Mouse (Mus musculus): ENCODE data around the gene Synpo2l.
"Not testable (repeated sequence)": the region's sequence is repeated elsewhere in the genome, so short reads cannot be mapped to it uniquely, and the experiment has no call there.

Synpo2l gene

DNA sequence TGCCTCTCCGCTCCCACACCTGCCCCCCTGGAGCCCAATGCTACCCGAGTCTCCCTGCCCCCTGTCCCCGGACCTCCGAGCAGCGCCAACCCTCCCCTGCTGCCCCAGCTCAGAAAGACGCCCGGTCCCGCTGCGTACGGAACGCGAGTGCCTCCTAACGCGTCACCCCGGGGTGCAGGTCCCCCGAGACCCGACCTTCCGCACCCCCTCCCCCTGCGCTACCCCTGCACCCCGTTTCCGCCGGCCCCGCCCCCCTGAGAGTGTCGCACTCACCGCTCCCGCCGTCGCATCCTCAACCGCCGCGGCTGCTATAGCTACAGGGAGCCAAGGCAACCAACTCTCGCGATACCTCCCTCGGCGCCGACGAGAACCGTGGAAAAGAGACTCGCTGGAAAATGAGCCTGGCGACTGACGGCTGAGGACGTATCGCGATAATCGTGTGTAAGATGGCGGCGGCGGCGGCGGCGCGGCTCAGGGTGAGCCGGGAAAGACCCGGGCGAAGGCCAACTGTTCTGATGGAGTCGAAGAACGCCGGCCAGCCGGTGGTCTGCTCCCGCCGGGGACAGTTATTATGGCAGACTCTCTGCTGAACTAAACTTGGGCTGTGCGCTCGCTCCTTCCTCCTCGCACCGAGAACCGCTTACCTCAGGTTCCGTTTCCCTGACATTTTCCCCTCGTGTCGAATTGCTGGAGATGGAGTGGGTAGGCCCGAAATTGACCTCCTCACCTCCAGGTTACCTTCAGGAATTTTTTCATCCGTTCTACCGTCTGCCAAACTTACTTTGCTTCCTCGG lies 27.3 kb downstream of the Synpo2l start, which contains the start of gene Usp54:
Gene Usp54, minus strand, starts transcription at position 420 of the 794 bp plus-strand sequence.
- peak; percentile 92 for DNase-seq (ENCODE audit: low read depth, low spot score)

DNA sequence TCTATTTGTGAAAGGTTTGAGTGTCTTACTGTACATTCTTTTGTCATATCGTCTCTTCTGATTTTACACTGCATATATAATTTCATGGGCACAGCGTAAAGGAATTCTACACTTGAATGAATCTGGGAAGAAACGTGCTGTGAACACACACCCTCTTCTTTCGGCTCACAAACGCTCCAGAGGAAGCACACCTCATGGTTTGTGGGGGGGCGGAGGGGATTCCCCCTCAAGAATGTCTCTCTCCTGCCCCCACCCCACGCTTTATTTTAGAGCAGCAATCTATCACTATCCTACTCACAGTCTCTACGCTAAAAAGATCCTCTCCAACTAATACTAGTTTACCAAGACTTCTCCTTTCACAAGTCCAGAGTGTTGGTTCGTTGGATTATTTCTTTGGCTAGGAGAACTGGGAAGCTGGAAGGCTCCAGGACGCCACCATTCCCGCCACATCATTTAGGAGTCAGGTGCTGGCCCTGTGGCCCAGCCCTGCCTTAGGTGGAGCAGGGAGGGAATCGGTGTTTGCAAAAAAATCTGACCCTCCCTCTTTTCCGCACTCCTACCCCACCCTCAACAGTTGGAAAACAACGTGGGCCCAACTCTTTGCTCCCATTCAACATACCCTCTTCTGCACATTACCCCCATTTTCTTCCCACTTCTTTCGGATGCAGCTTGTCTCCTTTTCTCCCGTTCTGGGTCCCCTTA lies 28.1 kb downstream of the Synpo2l start:
- no peak for DNase-seq (ENCODE audit: low read depth, low spot score)

DNA sequence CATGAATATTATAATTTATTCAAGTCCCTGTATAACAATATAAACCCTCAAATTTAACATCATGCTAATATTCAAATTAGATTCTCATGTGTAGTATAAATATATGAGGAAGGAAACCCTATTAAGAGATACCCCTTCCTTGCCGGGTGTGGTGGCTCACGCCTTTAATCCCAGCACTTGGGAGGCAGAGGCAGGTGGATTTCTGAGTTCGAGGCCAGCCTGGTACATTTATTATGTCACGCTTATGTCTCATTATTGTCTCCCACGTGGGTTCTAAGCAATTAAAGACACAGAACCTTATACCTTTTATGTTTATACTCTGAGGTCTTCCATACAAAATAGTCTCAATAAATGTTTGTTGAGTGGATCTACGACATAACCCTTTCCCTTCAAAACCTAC lies 29.5 kb downstream of the Synpo2l start:
- no peak for DNase-seq (ENCODE audit: low read depth, low spot score)

DNA sequence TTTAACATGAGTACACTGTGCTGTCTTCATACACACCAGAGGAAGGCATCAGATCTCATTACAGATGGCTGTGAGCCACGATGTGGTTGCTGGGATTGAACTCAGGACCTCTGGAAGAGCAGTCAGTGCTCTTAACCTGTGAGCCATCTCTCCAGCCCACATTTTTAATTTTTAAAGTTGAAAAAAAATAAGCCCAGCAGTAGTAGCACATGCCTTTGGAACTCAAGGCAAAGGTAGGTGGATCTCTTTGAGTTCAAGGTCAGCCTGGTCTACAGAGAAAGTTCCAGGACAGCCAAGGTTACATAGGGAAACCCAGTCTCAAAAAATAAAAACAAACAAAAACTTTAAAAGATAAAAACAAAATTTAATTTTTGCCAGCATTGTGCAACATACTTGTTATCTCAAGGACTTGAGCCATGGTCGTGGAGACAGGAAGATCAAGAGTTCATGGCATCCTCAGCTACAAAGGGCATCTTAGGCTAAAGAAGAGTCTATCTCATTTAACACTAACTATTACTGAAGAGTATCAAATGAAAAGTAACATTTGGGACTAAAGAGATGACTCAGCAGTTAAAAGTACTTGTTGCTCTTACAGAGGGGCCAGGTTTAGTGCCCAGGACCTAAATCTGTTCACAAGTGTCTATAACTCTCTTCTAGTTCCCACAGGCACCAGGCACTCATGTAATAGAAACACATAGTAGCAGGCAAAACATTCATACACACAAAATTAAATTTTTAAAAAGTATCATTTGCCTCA lies 30.2 kb downstream of the Synpo2l start:
- no peak for DNase-seq (ENCODE audit: low read depth, low spot score)

DNA sequence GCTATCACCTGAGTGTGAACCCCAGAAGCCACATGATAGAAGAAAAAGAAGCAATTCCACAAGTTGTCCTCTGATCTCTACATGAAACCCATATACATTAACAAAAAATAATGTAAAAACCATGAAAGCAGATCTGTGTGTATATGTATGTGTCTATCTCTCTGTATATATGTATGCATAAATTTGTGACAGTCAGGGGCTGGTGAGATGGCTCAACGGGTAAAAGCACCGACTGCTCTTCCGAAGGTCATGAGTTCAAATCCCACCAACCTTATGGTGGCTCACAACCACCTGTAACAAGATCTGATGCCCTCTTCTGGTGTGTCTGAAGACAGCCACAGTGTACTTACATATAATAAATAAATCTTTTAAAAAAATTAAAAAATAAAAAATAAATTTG lies 31.2 kb downstream of the Synpo2l start:
- DNase-seq (ENCODE audit: low read depth, low spot score): not testable (repeated sequence)

DNA sequence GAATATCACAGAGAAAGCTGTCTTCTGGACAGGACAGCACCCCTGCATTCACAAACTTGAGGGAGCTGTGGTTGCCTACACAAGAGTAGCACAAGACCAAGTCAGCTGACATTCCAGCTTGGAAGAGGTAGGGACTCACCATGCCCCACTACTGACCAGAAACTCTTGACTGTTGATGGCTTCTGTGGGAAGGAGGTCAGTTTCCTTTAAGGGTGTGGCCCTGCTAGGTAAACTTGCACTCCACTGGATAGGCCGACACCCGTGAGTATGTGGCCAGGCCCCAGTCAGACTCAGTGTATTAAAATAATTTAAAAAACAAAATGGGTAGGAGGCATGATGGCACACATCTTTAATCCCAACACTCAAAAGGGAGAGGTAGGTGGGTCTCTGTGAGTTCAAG lies 32.6 kb downstream of the Synpo2l start:
- DNase-seq (ENCODE audit: low read depth, low spot score): no peak

DNA sequence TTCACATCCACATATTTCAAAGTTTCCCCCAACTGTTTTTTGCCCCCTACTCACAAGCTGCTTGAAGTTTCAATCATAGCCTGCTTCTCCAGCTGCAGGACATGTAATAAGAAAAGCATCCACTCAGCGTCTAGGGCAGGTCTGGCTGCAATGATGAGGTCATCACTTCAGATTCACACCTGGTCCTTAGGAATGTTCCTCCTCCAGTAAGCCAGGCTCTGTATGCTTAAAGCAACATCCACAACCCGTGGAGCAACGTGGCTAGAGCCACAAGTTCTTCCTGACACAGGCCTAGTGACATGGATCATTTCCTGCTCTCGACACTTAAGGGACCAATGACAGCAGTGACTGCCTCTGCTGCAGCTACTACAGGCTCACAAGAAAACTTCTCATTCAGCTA lies 36.9 kb downstream of the Synpo2l start:
- DNase-seq (ENCODE audit: low read depth, low spot score): no peak

DNA sequence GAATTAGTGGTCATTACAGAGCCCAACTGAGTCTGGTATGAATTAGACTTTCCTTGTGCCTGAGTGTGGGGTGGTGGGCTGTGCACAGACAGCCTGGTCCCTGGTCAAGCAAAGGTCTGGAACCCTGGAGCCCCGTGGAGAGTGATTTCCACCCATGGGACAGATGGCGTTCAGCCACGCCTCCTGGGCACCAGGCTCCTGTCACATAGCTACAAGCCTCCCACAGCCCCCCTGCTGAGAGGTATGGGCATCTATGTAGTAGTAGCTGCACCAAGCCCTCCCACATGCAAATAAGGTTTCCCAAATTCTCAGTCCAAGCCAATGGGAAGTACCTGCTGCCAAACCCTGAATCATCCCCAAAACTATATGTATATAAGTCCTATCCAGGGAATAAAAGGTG lies 41.2 kb downstream of the Synpo2l start:
- DNase-seq (ENCODE audit: low read depth, low spot score): no peak

DNA sequence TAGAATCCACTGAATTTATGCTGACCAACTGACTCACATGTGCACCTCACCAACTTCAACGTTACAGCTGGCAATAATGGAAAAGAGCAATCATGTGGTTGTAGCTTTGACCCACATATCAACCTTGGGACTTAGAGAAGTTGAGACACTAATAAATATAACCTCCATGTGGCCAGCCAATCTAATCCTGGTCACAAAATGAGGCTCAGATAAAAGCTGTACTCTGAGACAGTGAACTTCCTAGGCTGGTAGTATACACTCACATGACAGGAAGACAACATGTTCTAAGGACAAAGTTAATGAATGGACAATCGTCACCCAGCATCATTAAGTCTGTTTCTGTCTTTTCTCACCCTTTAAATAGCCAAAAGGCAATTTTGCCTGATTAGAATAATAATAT lies 41.7 kb downstream of the Synpo2l start:
- DNase-seq (ENCODE audit: low read depth, low spot score): no peak

DNA sequence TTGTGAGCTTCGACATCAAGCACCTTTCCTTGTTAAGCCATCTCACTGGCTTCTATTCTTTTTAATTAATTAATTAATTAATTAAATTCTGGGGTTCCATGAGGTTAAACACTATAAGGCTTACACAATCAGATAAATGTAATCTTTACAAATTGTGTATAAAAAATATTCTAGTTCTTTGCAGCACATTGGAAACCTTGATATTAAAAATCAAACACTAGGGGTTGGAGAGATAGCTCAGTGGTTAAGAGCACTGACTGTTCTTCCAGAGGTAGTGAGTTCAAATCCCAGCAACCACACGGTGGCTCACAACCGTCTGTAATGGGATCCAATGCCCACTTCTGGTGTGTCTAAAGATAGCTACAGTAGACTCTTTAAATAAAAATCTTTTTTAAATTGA lies 45.2 kb downstream of the Synpo2l start:
- DNase-seq (ENCODE audit: low read depth, low spot score): no peak

DNA sequence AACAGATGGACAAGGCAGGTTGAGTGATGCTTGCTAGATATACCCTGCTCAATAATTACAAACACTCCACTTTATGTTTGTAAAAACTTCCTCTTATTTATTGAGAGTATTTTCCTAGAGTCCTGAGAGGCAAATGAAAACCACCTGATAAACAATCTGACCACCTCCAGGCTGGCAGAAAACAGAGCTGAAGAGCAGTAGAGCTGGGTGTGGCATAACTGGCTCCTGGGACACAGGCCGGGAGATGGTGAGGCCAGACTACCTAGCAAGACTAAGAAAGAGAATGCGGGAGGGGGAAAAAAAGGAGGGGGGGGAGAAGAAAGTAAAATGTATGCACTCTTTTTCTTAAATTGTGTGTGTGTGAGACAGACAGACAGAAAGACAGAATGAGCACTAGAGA lies 45.7 kb downstream of the Synpo2l start:
- DNase-seq (ENCODE audit: low read depth, low spot score): no peak

DNA sequence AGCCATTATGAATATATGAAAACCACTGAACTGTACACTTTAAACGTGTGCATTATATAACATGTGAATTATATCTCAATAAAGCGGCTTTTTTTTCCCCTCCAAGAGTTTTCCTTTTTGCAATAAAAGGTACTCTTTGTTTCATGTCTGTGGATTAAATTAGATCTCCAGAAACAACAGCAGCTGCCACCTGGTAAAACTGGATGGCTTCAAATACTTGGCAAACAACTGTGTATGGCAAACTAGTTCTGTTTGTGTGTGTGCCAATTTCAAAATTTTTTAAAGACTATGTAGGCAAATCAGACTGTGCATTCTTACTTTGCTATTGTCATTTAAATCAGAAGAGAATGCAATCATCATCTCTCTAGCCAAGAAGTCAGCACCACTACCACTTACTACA lies 46.3 kb downstream of the Synpo2l start:
- DNase-seq (ENCODE audit: low read depth, low spot score): no peak

DNA sequence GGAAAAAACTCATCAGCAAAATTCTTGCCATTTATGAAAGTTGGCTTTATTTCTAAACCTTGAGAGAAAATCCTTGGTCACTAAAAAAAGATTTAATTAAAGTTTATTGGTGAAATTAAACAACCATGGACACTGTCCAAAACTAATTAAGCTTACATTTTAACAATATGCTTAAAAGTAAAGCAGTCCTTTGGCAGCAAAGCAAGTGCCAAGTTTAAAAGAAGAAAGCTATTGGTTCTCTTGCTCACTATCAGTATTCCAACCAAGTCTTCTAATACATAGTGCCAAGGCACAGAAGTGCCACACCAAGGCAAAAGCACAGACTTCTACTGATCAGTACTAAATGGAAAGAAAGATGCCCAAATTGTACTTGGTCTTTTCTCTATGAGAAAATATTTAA lies 49.0 kb downstream of the Synpo2l start:
- no peak for DNase-seq (ENCODE audit: low read depth, low spot score)

DNA sequence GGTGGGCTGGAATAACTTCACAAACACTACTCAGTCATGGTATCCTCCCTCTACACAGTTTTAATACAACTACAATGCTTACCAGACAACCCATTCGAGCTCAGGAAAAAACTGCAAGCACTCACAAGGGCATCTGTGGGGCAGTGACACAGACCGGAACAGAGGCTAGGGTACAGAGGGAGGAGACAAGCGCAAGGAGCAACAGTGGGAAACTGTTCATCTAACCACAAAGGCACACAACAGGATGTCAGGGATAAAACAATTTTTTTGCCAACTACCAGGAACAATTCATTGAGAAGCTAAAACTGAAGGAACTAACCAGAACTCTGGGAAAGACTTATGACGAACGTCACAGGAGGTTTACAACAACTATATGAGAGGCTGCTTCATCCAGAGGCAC lies 49.9 kb downstream of the Synpo2l start:
- no peak for DNase-seq (ENCODE audit: low read depth, low spot score)

DNA sequence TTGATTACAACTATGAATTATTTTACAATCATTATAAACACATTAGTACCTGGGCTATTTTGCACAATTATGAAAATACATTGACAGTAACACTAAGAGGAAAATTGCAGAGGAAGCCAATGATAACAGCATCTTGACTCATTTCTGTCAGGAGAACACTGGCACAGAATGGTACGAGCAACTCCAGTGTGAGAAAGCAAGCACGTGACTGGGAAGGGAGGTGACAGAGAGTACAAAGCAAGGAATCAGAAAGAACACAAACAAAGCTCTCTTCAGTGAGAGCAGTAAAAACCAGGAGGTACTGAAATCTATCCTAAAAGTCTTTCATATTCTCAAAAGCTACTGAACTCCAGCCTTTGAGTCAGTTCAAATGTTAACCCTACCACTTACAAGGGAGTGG lies 51.7 kb downstream of the Synpo2l start:
- no peak for DNase-seq (ENCODE audit: low read depth, low spot score)

DNA sequence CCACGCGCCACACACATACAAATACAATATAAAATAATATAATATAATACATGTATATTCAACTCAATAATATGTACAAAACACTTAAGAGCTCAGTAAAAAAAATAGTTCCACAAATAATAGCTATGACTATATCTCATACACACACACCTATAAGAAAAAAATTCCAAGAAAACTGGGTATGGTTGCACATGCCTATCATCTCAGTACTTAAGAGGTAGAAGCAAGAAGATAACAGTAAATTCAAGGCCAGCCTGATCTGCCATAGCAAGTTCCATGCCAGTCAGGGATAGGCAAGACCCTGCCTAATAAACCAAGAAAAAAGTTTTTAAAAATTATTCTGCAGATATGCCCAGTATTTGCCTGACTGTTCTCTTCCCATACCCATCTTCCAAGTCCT lies 53.1 kb downstream of the Synpo2l start:
- no peak for DNase-seq (ENCODE audit: low read depth, low spot score)

DNA sequence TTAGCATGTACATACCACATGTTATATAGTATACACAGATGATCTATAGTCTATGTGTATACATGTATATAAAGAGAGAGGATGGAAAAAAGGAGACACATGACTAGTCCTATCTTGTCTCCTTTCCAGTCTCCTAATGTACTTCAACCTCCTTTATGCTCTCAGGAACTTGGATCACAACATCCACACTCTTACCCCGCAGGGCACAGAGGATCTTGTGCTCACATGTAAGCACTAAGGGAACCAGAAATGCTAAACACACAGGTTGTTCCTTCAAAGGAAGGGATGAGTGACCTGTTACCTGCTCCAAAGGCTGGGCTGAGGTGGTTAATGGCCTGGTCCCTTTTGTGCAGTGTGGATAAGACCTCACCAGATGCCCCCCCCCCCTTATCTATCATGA lies 55.3 kb downstream of the Synpo2l start:
- DNase-seq (ENCODE audit: low read depth, low spot score): no peak

DNA sequence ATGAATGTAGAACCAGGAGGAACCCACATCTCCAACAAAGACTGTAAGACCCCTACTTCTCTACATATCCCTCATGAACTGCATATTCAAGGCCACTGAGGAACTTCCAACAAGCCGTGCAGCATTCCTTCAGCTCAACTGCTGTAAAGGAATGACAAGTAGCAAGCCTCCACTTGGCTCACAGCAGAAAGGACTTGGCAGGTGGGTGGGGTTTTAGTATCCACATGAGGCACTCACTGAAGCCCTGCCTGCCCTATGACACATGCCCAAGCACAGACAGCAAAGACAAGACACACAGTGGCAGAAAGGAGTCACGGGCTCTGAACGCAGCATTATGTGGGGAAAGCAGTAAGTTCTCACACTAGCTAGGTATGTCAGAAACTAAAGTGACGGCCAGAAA lies 58.0 kb downstream of the Synpo2l start:
- no peak for DNase-seq (ENCODE audit: low read depth, low spot score)

DNA sequence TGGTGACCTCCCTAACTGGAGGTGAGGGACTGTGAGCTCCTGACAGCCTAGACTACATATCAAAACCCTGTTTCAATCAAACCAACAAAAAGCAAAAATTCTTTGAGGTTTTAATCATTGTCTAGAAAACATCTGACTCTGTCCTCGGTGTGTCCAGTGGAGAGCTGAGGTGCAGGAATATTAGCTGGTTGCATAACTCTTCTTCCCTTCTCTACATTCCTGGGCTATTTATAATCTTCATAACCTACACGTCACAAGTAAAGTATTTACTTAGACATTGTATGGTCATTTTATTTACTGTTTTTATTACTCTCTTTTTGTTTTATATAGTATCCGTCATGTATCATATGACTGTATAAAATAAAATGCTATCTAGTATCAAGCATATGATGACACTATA lies 58.6 kb downstream of the Synpo2l start:
- no peak for DNase-seq (ENCODE audit: low read depth, low spot score)
